In genomic region chr3:129256283-129256682, GRCm38 (mm10) we compare ENCODE assay signal across 10 mouse cellular contexts. TPM values are rescaled to one million over a fixed set of nuclear protein-coding genes. Genes with fewer than 3 reads are reported as not detected.
DNase-seq lines count a peak whose midpoint lies in the region; ATAC-seq lines count a peak whose summit lies in the region.
"Had no signal": no experiment of that assay in that cellular context is flagged by ENCODE, and none has a peak within 500 bp of the region (broad histone marks: within the 10 kb centered on the region; RNA-seq: fewer than 3 reads in every experiment).

No protein-coding gene starts in this region.

- H3K36me3 ChIP-seq in forebrain, embryonic 11.5 days (ENCODE audit: control insufficient read depth, insufficient read depth, low read length), result no peaks in the 10 kb centered on the region
- no peaks in the 10 kb centered on the region for H3K36me3 ChIP-seq in limb, embryonic 11.5 days (ENCODE audit: control insufficient read depth, insufficient read depth, low read length)

- no peaks in the 10 kb centered on the region for H3K9me3 ChIP-seq in forebrain, embryonic 11.5 days (ENCODE audit: control insufficient read depth, low read length)
- no peaks in the 10 kb centered on the region for H3K9me3 ChIP-seq in limb, embryonic 11.5 days (ENCODE audit: control insufficient read depth, low read length)

- H3K27me3 ChIP-seq in forebrain, embryonic 11.5 days (ENCODE audit: control insufficient read depth, insufficient read depth, low read length), result no peaks in the 10 kb centered on the region
- no peaks in the 10 kb centered on the region for H3K27me3 ChIP-seq in limb, embryonic 11.5 days (ENCODE audit: control insufficient read depth, insufficient read depth, low read length)

- peak overlapping the region; percentile 30; the same call in 1 of the 2 replicates for H3K4me2 ChIP-seq in forebrain, embryonic 11.5 days (ENCODE audit: low read depth, low read length, severe bottlenecking)
- peak overlapping the region; percentile 21; the same call in 1 of the 2 replicates for H3K4me2 ChIP-seq in limb, embryonic 11.5 days (ENCODE audit: low read depth, severe bottlenecking)

- H3K4me1 ChIP-seq in forebrain, embryonic 11.5 days (replicated peaks; ENCODE audit: control insufficient read depth, insufficient read depth, low read length), result no peaks in the 10 kb centered on the region
- H3K4me1 ChIP-seq in limb, embryonic 11.5 days (ENCODE audit: control insufficient read depth, insufficient read depth, low read length), result no peaks in the 10 kb centered on the region

- H3K27ac ChIP-seq in forebrain, embryonic 11.5 days (ENCODE audit: low read depth, low read length), result no peak overlapping the region
- H3K27ac ChIP-seq in limb, embryonic 11.5 days (replicated peaks; ENCODE audit: low read depth, low read length), result no peak overlapping the region
- H3K27ac ChIP-seq: liver, embryonic 14.5 days had no signal

- no peak overlapping the region for H3K9ac ChIP-seq in forebrain, embryonic 11.5 days (ENCODE audit: low read length)
- no peak overlapping the region for H3K9ac ChIP-seq in limb, embryonic 11.5 days (ENCODE audit: low read length)
- H3K9ac ChIP-seq: liver, embryonic 14.5 days had no signal

- peak overlapping the region; percentile 8; the same call in 1 of the 2 replicates for H3K4me3 ChIP-seq in forebrain, embryonic 11.5 days (ENCODE audit: low read depth, low read length)
- H3K4me3 ChIP-seq in limb, embryonic 11.5 days (ENCODE audit: low read depth, low read length), result no peak overlapping the region
- H3K4me3 ChIP-seq: erythroblast, embryonic 14.5 days had no signal

- 0 out of 2 replicates have a peak, but pooled peaks have one; percentile 33 for ATAC-seq in forebrain, embryonic 11.5 days (replicated peaks; ENCODE audit: low FRiP score)
- ATAC-seq in limb, embryonic 11.5 days (ENCODE audit: insufficient number of reproducible peaks, low FRiP score, low TSS enrichment, low read depth), result no peak
- no peak for ATAC-seq in megakaryocyte-erythroid progenitor cell, adult 5-6 weeks (replicated peaks; ENCODE audit: low FRiP score, low TSS enrichment, poor library complexity, severe bottlenecking)

- 51% methylated on average over 19 of the region's 19 CpGs for WGBS in forebrain, embryonic 11.5 days
- 50% methylated on average over 19 of the region's 19 CpGs for WGBS in limb, embryonic 11.5 days

- peak; percentile 12 for DNase-seq in kidney, postnatal 10 days
- no peak for DNase-seq in kidney, postnatal 4 days
- DNase-seq in forebrain, embryonic 11.5 days (ENCODE audit: low spot score), result no peak
- no peak for DNase-seq in limb, embryonic 11.5 days (ENCODE audit: low spot score)
- peak; percentile 20 for DNase-seq in retina, embryonic 14.5 days (ENCODE audit: low spot score)
- DNase-seq in frontal cortex, adult 2 months (ENCODE audit: extremely low spot score in 1 of 2, low spot score in 1 of 2), result no peak
- DNase-seq in kidney, adult 11 months, result no peak

RNA-seq across cellular contexts. Expression of gene Pitx2, which starts 56.6 kb away (rescaled TPM):
- polyA plus RNA-seq in forebrain, embryonic 11.5 days (2014; fragmentation: Nextera tagmentation; extraction: Ambion mirVana), result 9.2 and 11.9 TPM in 2 replicates
- polyA plus RNA-seq in limb, embryonic 11.5 days (2014; fragmentation: Nextera tagmentation; extraction: Ambion mirVana), result 37.6 and 43.1 TPM in 2 replicates
- not detected in 2 replicates for total RNA-seq in megakaryocyte-erythroid progenitor cell, adult 5-6 weeks (2014; fragmentation: Nextera tagmentation)
- not detected in 2 replicates for total RNA-seq in megakaryocyte-erythroid progenitor cell, adult 5-6 weeks (2017)
- 0.17 TPM in 1 of 2 replicates, not detected in the other for polyA plus RNA-seq in frontal cortex, adult 2 months (2012; rRNA removed)
- polyA plus RNA-seq: erythroblast, embryonic 14.5 days had no signal

Comparison
In these comparisons a context has a peak if more than half of its experiments do, and no peak if none do; other contexts are left out.
1. DNase-seq: peak in kidney, postnatal 10 days (single experiment) and retina, embryonic 14.5 days (single experiment); none in kidney, postnatal 4 days (0 of 2), forebrain, embryonic 11.5 days (single experiment), limb, embryonic 11.5 days (single experiment), frontal cortex, adult 2 months (0 of 2) and kidney, adult 11 months (single experiment).